25 mouse cellular contexts compared by ENCODE assay signal in the genomic region with DNA sequence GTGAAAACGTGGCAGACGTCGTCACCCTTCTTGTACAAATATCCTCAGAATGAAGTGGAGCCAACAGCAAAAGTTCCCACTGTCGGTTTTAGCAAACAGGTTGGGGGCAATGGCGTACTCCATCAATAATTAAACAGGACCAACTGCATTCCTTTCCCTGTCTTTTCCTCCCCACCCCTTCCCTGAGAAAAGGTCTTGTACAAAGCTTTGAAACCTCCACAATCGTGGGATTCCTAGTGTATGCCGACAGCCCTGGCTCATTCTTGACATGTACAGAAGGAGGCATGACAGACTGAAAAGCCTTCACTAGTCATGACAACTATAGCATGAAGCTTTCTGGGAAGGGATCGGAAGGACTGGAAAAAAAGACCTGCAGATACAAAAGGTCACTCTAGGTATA. TPM values are rescaled to one million over a fixed set of nuclear protein-coding genes. Genes with fewer than 3 reads are reported as not detected.
A peak's percentile ranks its signal among the peaks of the same experiment; 100 is the strongest.
DNase-seq lines count a peak whose midpoint lies in the region; ATAC-seq and TF ChIP-seq lines count a peak whose summit lies in the region.
"Had no signal": no experiment of that assay in that cellular context is flagged by ENCODE, and none has a peak within 500 bp of the region (broad histone marks: within the 10 kb centered on the region; RNA-seq: fewer than 3 reads in every experiment).

No protein-coding gene starts in this region.

- no peak overlapping the region for H3K9ac ChIP-seq in limb, embryonic 14.5 days (ENCODE audit: low read depth, low read length, severe bottlenecking)
- H3K9ac ChIP-seq in lung, embryonic 16.5 days (ENCODE audit: low read length): no peak overlapping the region
- H3K9ac ChIP-seq in midbrain, postnatal 0 days (replicated peaks; ENCODE audit: low read length, poor library complexity, severe bottlenecking): no peak overlapping the region
- H3K9ac ChIP-seq: embryonic facial prominence, embryonic 15.5 days; heart, embryonic 12.5 days had no signal

- no peak for ATAC-seq in limb, embryonic 14.5 days (ENCODE audit: low FRiP score, low read depth)
- ATAC-seq in lung, embryonic 16.5 days (ENCODE audit: low read depth): peak; percentile 86
- ATAC-seq in midbrain, postnatal 0 days (ENCODE audit: low FRiP score): no peak
- ATAC-seq: activated CD4-positive, CD25-positive, alpha-beta regulatory T cell, adult 4 months; forebrain, embryonic 14.5 days had no signal

- H3K9me3 ChIP-seq in limb, embryonic 14.5 days (ENCODE audit: control insufficient read depth, low read length): no peaks in the 10 kb centered on the region
- no peaks in the 10 kb centered on the region for H3K9me3 ChIP-seq in limb, embryonic 10.5 days (replicated peaks)
- H3K9me3 ChIP-seq in lung, embryonic 16.5 days (ENCODE audit: control insufficient read depth, low read length): no peaks in the 10 kb centered on the region
- H3K9me3 ChIP-seq in midbrain, postnatal 0 days (ENCODE audit: low read length): no peaks in the 10 kb centered on the region
- H3K9me3 ChIP-seq: embryonic facial prominence, embryonic 15.5 days; forebrain, embryonic 10.5 days; heart, embryonic 12.5 days; hindbrain, embryonic 10.5 days had no signal

- H3K4me3 ChIP-seq in limb, embryonic 14.5 days (replicated peaks; ENCODE audit: low read length): no peak overlapping the region
- H3K4me3 ChIP-seq in limb, embryonic 10.5 days: no peak overlapping the region
- H3K4me3 ChIP-seq in lung, embryonic 16.5 days (ENCODE audit: low read length): no peak overlapping the region
- H3K4me3 ChIP-seq in lung, adult 2 months (replicated peaks; ENCODE audit: extremely low read depth, low read depth, low read length): no peak overlapping the region
- H3K4me3 ChIP-seq in midbrain, postnatal 0 days (ENCODE audit: low read depth, low read length): no peak overlapping the region
- H3K4me3 ChIP-seq: embryonic facial prominence, embryonic 15.5 days; erythroblast, embryonic 14.5 days; forebrain, embryonic 10.5 days; gastrocnemius, adult 2 months; heart, embryonic 12.5 days; hindbrain, embryonic 10.5 days had no signal

- WGBS in limb, embryonic 14.5 days: 83% methylated on average over 8 of the region's 8 CpGs
- 91% methylated on average over 8 of the region's 8 CpGs for WGBS in limb, embryonic 10.5 days
- 60% methylated on average over 8 of the region's 8 CpGs for WGBS in lung, embryonic 16.5 days
- 66% methylated on average over 8 of the region's 8 CpGs for WGBS in lung, adult 2 months
- WGBS in midbrain, postnatal 0 days: 94% methylated on average over 8 of the region's 8 CpGs

- no peak for TF ChIP-seq POLR2A in limb, embryonic 14.5 days (IDR thresholded peaks at IDR 0.05; ENCODE audit: borderline replicate concordance, extremely low read depth, insufficient read depth, insufficient read length)
- TF ChIP-seq POLR2A in lung, adult 2 months (IDR thresholded peaks at IDR 0.05; ENCODE audit: borderline replicate concordance, extremely low read depth, low read depth, low read length): no peak

- H3K27me3 ChIP-seq in limb, embryonic 14.5 days (ENCODE audit: control insufficient read depth, insufficient read depth, low read length): no peaks in the 10 kb centered on the region
- H3K27me3 ChIP-seq in limb, embryonic 10.5 days (ENCODE audit: low read depth, poor library complexity, severe bottlenecking): no peaks in the 10 kb centered on the region
- no peaks in the 10 kb centered on the region for H3K27me3 ChIP-seq in lung, embryonic 16.5 days (ENCODE audit: control insufficient read depth, insufficient read depth, low read depth, low read length)
- H3K27me3 ChIP-seq in midbrain, postnatal 0 days (ENCODE audit: insufficient read depth, low read length): no peaks in the 10 kb centered on the region
- H3K27me3 ChIP-seq: embryonic facial prominence, embryonic 15.5 days; heart, embryonic 12.5 days had no signal

- H3K4me1 ChIP-seq in limb, embryonic 14.5 days (ENCODE audit: control insufficient read depth, insufficient read depth, low read length): no peaks in the 10 kb centered on the region
- no peaks in the 10 kb centered on the region for H3K4me1 ChIP-seq in limb, embryonic 10.5 days
- H3K4me1 ChIP-seq in lung, embryonic 16.5 days (replicated peaks; ENCODE audit: control insufficient read depth, insufficient read depth, low read length): peaks cover 3% of the 10 kb centered on the region; the same call in 1 of the 2 replicates
- no peaks in the 10 kb centered on the region for H3K4me1 ChIP-seq in lung, adult 2 months (ENCODE audit: control insufficient read depth, insufficient read depth, low read length)
- no peaks in the 10 kb centered on the region for H3K4me1 ChIP-seq in midbrain, postnatal 0 days (ENCODE audit: insufficient read depth, low read length)
- H3K4me1 ChIP-seq: embryonic facial prominence, embryonic 15.5 days; forebrain, embryonic 10.5 days; heart, embryonic 12.5 days; hindbrain, embryonic 10.5 days had no signal

- peak; percentile 11 for DNase-seq in limb, embryonic 14.5 days (ENCODE audit: low spot score)
- no peak for DNase-seq in limb, embryonic 10.5 days (ENCODE audit: low spot score)
- DNase-seq in lung, adult 2 months: no peak
- peak; percentile 16 for DNase-seq in lung, postnatal 36 days
- no peak for DNase-seq in midbrain, postnatal 0 days (ENCODE audit: low spot score)
- no peak for DNase-seq in kidney, adult 9 months
- DNase-seq: adrenal gland, postnatal 14 days; cerebellum, adult 11-12 months; cerebellum, adult 9-10 months; cerebellum, postnatal 25 days; gastrocnemius, adult 2 months; gastrocnemius, postnatal 25 days had no signal

- no peak overlapping the region for H3K4me2 ChIP-seq in limb, embryonic 14.5 days (replicated peaks; ENCODE audit: low read depth, low read length, severe bottlenecking)
- H3K4me2 ChIP-seq in lung, embryonic 16.5 days (ENCODE audit: low read depth, low read length): no peak overlapping the region
- H3K4me2 ChIP-seq in midbrain, postnatal 0 days (ENCODE audit: low read depth, low read length, poor library complexity, severe bottlenecking): no peak overlapping the region
- H3K4me2 ChIP-seq: embryonic facial prominence, embryonic 15.5 days; heart, embryonic 12.5 days had no signal

- peaks cover 81% of the 10 kb centered on the region for H3K36me3 ChIP-seq in limb, embryonic 14.5 days (ENCODE audit: control insufficient read depth, insufficient read depth, low read length)
- H3K36me3 ChIP-seq in limb, embryonic 10.5 days: peaks cover 94% of the 10 kb centered on the region
- H3K36me3 ChIP-seq in lung, embryonic 16.5 days (ENCODE audit: control insufficient read depth, insufficient read depth, low read length): peaks cover 40% of the 10 kb centered on the region
- 0 out of 2 replicates have a peak, but pooled peaks cover 10% of the 10 kb centered on the region for H3K36me3 ChIP-seq in midbrain, postnatal 0 days (ENCODE audit: insufficient read depth, low read length)

- no peak for TF ChIP-seq CTCF in lung, adult 2 months (IDR thresholded peaks at IDR 0.05; ENCODE audit: insufficient read depth, low read length)
- no peak for TF ChIP-seq CTCF in midbrain, postnatal 0 days (IDR thresholded peaks at IDR 0.05)

- H3K27ac ChIP-seq in limb, embryonic 14.5 days (replicated peaks; ENCODE audit: low read depth, low read length): no peak overlapping the region
- H3K27ac ChIP-seq in limb, embryonic 10.5 days: no peak overlapping the region
- H3K27ac ChIP-seq in lung, embryonic 16.5 days (ENCODE audit: low read length): peak overlapping the region; percentile 74
- H3K27ac ChIP-seq in midbrain, postnatal 0 days (ENCODE audit: low read depth, low read length): no peak overlapping the region
- H3K27ac ChIP-seq: embryonic facial prominence, embryonic 15.5 days; forebrain, embryonic 10.5 days; gastrocnemius, adult 2 months; hindbrain, embryonic 10.5 days had no signal

RNA-seq across cellular contexts. Expression of a gene that starts 16.3 kb away (rescaled TPM):
- polyA plus RNA-seq in limb, embryonic 14.5 days (2012; rRNA removed): 18.3 and 27.8 TPM in 2 replicates
- 49.7 and 53.2 TPM in 2 replicates for polyA plus RNA-seq in limb, embryonic 14.5 days (2014; fragmentation: Nextera tagmentation; extraction: Ambion mirVana)
- 47.9 and 48.2 TPM in 2 replicates for polyA plus RNA-seq in limb, embryonic 10.5 days (2016; fragmentation: Nextera tagmentation; extraction: Ambion mirVana)
- 54.0 and 56.8 TPM in 2 replicates for polyA plus RNA-seq in lung, embryonic 16.5 days (2015; fragmentation: Nextera tagmentation; extraction: Ambion mirVana)
- 4.9 and 9.2 TPM in 2 replicates for polyA plus RNA-seq in lung, adult 2 months (2012; rRNA removed)
- total RNA-seq in midbrain, postnatal 0 days (2014; rRNA removed): 27.5 and 29.9 TPM in 2 replicates
- polyA plus RNA-seq in midbrain, postnatal 0 days (2015; fragmentation: Nextera tagmentation; extraction: Ambion mirVana): 56.4 and 61.6 TPM in 2 replicates

RNA-seq across cellular contexts. Expression of a gene that starts 16.4 kb away (rescaled TPM):
- 18.6 and 24.3 TPM in 2 replicates for polyA plus RNA-seq in limb, embryonic 14.5 days (2012; rRNA removed)
- polyA plus RNA-seq in limb, embryonic 14.5 days (2014; fragmentation: Nextera tagmentation; extraction: Ambion mirVana): 56.5 and 59.5 TPM in 2 replicates
- polyA plus RNA-seq in limb, embryonic 10.5 days (2016; fragmentation: Nextera tagmentation; extraction: Ambion mirVana): 53.8 and 56.1 TPM in 2 replicates
- polyA plus RNA-seq in lung, embryonic 16.5 days (2015; fragmentation: Nextera tagmentation; extraction: Ambion mirVana): 44.2 and 56.1 TPM in 2 replicates
- 3.2 and 6.0 TPM in 2 replicates for polyA plus RNA-seq in lung, adult 2 months (2012; rRNA removed)
- 18.4 and 20.9 TPM in 2 replicates for total RNA-seq in midbrain, postnatal 0 days (2014; rRNA removed)
- 43.3 and 46.2 TPM in 2 replicates for polyA plus RNA-seq in midbrain, postnatal 0 days (2015; fragmentation: Nextera tagmentation; extraction: Ambion mirVana)

RNA-seq across cellular contexts. Expression of a gene that starts 36.9 kb away (rescaled TPM):
- polyA plus RNA-seq in limb, embryonic 14.5 days (2012; rRNA removed): 22.0 and 34.3 TPM in 2 replicates
- 100 and 104 TPM in 2 replicates for polyA plus RNA-seq in limb, embryonic 14.5 days (2014; fragmentation: Nextera tagmentation; extraction: Ambion mirVana)
- 87.0 and 91.3 TPM in 2 replicates for polyA plus RNA-seq in limb, embryonic 10.5 days (2016; fragmentation: Nextera tagmentation; extraction: Ambion mirVana)
- polyA plus RNA-seq in lung, embryonic 16.5 days (2015; fragmentation: Nextera tagmentation; extraction: Ambion mirVana): 80.7 and 95.5 TPM in 2 replicates
- 4.0 and 7.4 TPM in 2 replicates for polyA plus RNA-seq in lung, adult 2 months (2012; rRNA removed)
- 17.6 and 25.4 TPM in 2 replicates for total RNA-seq in midbrain, postnatal 0 days (2014; rRNA removed)
- 132 TPM in 2 replicates for polyA plus RNA-seq in midbrain, postnatal 0 days (2015; fragmentation: Nextera tagmentation; extraction: Ambion mirVana)
- polyA plus RNA-seq: erythroblast, embryonic 14.5 days had no signal

RNA-seq across cellular contexts. Expression of a gene that starts 46.4 kb away (rescaled TPM):
- 0.11 TPM in 1 of 2 replicates, not detected in the other for polyA plus RNA-seq in limb, embryonic 14.5 days (2012; rRNA removed)
- polyA plus RNA-seq in limb, embryonic 14.5 days (2014; fragmentation: Nextera tagmentation; extraction: Ambion mirVana): 0.11 and 0.15 TPM in 2 replicates
- 0.06 and 0.13 TPM in 2 replicates for polyA plus RNA-seq in limb, embryonic 10.5 days (2016; fragmentation: Nextera tagmentation; extraction: Ambion mirVana)
- polyA plus RNA-seq in lung, embryonic 16.5 days (2015; fragmentation: Nextera tagmentation; extraction: Ambion mirVana): 0.34 TPM in 1 of 2 replicates, not detected in the other
- polyA plus RNA-seq in lung, adult 2 months (2012; rRNA removed): not detected in 2 replicates
- total RNA-seq in midbrain, postnatal 0 days (2014; rRNA removed): not detected in 2 replicates
- not detected in 2 replicates for polyA plus RNA-seq in midbrain, postnatal 0 days (2015; fragmentation: Nextera tagmentation; extraction: Ambion mirVana)
- total RNA-seq: adrenal gland, adult 18-20 months; adrenal gland, postnatal 14 days; gastrocnemius, adult 2 months; gastrocnemius, postnatal 25 days; granulocyte monocyte progenitor cell, adult 5-6 weeks; heart, adult 8-10 months; heart, postnatal 25 days; MEL had no signal
- polyA plus RNA-seq: erythroblast, embryonic 14.5 days; forebrain, embryonic 10.5 days had no signal

Comparison
In these comparisons a context has a peak if more than half of its experiments do, and no peak if none do; other contexts are left out.
1. DNase-seq: peak in limb, embryonic 14.5 days (single experiment) and lung, postnatal 36 days (single experiment); none in limb, embryonic 10.5 days (single experiment), lung, adult 2 months (single experiment), midbrain, postnatal 0 days (single experiment) and kidney, adult 9 months (single experiment).